Mouse (Mus musculus) adrenal gland, adult (tissue): ENCODE measurements around the gene Ccr3.
A peak's percentile ranks its signal among the peaks of the same experiment; 100 is the strongest.
"Not testable (repeated sequence)": the region's sequence is repeated elsewhere in the genome, so short reads cannot be mapped to it uniquely, and the experiment has no call there.

Experiments used
- DNase-seq, 2 experiments: peaks; one replicate each; pipeline ENCODE4 v3.0.0; 2022 to 2023; ENCODE audit warnings: low spot score in 1 of 2; ENCODE audit not compliant: inconsistent age in 2 of 2

The Ccr3 gene

DNA sequence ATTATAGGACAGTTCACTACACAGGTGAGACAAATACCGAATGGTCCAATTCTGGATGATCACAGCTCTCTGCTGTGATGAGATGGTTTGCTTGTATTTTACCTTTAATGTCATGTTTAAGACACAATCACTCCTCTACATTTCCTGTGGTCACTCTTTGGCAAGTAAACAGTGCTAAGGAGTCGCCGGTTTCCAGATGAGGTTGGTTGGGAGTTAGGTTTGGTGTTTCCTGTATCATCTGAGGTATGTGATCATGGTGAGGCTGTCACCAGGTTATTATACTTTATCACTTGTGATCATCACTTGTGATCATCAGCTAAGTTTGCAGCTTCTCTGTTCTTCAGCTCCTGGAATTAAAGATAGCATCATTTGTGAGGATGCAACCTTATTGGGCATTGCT is 19.2 kb downstream of the Ccr3 start:
- DNase-seq: no peak

DNA sequence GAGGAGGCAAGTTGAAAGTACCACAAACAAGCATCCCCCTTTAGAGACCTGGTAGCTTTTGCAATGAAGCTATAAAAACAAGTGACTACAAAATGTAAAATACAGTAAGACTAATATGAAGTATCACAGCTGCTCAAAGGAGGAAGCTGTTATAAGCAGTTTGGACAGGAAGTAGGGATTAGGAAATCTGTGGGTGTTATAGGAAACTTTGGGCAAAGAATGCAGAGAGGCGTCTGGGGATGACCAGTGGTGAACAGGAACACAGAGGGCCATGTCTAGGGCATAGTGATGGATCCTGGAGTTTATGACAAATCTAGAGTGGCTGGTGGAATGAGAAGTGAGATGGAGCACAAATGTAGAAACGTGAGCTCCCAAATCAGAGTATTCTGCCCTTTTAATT is 31.8 kb downstream of the Ccr3 start:
- DNase-seq: peak in 1 of 2 experiments; percentile 29

DNA sequence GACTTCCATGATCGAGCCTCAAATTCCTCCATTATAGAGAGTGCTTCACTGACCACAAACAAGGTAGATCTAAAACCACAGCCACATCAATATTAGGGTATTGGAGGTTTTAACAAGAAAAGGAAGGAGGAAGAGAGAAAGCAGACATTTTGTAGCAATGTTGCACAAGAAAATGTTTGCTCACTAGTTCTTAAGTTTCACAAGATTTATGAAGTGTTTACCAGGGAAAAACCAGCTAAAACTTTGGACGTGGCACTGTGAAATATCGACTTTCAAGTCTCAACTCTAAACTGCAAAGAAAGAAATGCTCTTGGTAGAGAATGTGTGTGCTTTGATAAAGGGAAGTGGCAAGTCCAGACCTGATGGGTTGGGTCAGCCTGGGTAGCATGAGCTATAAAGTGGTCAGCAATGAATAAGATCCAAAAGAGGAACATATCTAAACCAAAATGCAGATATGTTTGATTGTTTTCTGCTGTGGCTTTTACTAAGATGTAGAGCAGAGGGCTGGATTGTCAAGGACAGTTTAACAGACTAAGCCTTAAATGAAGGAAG is 34.5 kb downstream of the Ccr3 start:
- DNase-seq: no peak

DNA sequence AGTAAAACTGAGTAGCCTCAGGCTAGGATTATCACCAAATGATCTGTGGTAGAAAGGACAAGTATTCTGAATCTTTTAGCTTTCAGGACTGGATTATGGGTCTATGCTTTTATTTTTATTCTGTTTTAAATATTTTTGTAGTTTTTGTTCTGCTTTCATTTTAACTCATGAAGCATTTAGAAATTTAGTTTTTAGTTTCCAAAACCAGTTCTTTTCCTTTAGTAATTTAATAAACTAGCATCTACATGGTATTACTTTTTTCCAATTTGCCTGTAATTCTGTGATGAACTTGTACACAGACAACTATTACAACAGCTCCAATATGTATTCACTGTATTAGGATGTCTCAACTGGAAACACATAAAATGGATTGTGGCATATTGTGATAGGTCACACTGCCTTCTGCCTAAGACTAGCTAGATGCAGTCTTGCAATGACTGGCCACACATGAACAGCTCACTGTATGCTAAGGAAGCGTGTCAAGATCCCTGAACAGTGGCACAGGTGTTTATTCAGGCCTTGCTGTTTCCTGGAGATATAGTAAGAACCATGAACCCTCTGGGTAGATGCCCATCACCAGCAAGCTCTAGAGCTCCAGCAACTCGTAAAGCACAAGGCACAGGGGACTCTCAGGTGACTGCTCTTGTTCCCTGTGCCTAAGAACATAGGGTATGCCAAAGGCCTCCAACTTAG is 38.0 kb downstream of the Ccr3 start:
- no peak for DNase-seq

DNA sequence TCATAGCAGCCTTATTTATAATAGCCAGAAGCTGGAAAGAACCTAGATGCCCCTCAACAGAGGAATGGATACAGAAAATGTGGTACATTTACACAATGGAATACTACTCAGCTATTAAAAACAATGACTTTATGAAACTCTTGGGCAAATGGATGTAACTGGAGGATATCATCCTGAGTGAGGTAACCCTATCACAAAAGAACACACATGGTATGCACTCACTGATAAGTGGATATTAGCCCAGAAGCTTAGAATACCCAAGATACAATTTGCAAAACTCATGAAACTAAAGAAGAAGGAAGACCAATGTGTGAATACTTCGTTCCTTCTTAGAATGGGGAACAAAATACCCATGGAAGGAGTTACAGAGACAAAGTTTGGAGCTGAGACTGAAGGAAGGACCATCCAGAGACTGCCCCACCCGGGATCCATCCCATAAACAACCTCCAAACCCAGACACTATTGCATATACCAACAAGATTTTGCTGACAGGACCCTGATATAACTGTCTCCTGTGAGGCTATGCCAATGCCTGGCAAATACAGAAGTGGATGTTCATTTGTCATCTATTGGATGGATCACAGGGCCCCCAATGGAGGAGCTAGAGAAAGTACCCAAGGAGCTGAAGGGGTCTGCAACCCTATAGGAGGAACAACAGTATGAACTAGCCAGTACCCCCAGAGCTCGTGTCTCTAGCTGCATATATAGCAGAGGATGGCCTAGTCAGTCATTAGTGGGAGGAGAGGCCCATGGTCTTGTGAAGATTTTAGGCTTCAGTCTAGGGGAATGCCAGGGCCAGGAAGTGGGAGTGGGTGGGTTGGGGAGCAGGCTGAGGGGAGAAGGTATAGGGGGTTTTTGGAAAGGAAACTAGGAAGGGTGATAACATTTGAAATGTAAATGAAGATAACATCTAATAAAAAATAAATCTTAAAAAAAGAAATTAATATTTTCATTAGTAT is 40.0 kb downstream of the Ccr3 start:
- not testable (repeated sequence) for DNase-seq

DNA sequence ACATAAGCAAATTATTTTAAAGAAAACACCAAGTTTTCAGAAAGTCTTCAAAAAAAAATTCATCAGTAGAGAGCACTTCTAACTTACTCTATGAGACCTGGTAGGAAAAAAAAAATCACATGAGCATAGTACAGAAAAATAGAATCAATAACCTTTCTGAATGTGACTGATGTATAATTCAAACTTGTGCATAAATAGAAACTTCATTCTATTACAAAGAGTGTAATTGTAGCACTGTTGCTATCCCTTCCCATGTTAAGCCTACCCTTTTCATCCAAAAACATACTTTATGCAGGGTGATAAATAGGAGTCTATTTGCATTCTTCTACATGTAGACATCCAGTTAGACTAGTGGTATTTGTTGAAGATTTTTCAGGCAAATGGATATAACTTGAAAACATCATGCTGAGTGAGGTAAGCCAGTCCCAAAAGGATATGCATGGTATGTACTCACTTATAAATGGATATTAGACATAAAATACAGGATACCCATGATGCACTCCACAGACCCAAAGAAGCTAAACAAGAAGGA is 44.9 kb downstream of the Ccr3 start:
- DNase-seq: no peak

DNA sequence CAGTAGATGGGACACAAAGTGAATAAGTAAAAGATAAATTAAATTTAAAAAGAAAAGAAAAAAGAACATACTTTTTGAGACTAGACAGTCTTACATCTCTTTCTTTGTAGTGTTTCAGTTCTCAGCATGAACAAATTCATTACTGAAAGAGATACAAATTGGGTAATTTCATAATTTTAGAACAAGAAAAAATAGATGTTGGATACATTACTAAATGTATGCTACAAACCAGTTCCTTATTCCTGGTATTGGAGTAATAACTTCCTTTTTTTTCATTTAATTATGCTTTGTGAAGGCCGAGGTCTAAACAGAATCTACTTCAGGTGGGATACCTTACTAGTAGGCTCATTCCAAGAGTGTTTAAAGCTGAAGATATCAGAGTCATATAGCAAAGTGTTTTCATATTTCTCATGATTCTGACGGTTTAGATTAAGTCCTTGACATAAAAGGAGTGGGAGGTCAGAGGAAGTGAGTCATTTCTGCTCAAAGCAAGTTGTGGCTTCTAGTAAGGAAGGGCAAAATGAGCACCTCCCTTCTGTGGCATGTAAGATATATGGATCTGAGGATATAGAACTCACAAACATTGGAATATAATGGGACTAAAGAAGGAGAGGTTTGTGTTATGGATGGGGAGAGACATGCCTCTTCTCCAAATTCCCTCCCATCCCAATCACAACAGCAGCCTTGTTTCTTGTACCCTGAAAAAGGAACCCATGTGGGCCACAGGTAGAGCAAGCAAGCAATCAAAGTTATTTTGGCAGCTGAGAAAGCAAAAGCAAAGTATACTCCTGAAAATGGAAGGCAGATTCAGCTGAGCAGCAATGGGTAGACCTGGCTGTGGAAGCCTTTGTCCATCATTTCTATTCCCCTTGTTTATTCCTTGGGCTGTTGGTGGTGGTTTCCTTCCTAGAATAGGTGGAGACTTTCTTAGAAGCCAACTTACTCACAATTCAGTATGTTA is 46.6 kb downstream of the Ccr3 start:
- DNase-seq: peak in 1 of 2 experiments; percentile 30

DNA sequence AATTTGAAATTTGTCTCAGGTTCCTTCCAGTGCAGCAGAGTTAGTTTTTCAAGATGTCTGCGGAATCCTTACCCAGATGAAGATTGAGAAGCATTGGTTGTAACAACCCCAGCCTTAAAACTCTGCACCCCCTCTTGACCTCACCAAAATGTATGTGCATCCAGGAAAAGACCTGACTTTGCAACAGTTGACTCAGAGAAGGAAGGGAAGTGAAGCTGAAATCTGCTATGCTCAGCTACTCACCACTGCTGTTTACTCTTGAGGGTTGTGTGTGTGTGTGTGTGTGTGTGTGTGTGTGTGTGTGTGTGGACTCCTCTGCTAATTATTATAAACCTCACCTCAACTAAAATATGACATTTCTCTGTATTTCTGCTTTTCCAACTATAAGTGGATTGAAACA is 49.7 kb downstream of the Ccr3 start:
- DNase-seq: peak in 1 of 2 experiments; percentile 30

DNA sequence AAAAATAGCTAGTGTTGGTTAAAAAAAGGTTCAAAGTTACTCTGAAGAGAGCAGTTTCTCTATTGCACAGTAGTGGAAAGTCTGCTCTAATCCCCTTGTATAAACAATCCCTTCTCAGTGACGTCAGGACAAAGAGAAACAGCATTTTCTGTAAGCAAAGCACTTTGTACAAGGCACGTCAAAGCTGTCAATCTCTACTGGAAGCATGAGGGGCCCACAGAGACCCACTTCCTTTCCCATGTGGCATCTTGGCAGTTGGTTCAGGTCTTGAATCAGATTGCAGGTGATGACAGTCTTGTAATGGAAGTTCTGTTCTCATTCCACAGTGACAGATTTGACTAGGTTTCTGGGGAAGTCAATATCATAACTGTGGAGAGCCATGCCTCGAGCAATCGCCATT is 58.0 kb downstream of the Ccr3 start:
- no peak for DNase-seq

DNA sequence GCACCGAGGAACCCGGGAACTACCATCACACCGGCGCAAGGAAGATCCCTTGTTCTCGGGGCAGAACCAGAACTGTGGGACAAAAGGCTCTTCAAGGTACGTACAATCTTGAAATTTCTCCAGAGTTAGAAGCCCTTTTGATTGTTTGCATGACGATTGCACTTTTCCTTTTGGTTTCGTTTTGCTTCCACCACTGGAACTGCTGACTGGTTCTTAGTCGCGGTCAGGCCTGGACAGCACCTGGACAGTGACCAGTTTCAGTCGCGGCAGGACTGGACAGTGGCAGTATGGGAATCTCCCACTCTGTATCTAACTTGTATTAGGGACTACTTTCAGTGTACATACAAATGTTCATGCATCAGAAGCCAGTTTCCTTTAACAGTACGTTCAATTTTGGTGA is 58.7 kb downstream of the Ccr3 start:
- DNase-seq: not testable (repeated sequence)
